Mouse (Mus musculus): Measurements from ENCODE around the gene Fmo2. TPM values are rescaled to one million over a fixed set of nuclear protein-coding genes. Genes with fewer than 3 reads are reported as not detected.

The Fmo2 gene
- polyA plus RNA-seq (2015; fragmentation: Illumina TruSeq; extraction: RNeasy Lipid Tissue Mini Kit (QIAGEN cat#74804); ENCODE audit: low read depth, low replicate concordance): 1.1 TPM

DNA sequence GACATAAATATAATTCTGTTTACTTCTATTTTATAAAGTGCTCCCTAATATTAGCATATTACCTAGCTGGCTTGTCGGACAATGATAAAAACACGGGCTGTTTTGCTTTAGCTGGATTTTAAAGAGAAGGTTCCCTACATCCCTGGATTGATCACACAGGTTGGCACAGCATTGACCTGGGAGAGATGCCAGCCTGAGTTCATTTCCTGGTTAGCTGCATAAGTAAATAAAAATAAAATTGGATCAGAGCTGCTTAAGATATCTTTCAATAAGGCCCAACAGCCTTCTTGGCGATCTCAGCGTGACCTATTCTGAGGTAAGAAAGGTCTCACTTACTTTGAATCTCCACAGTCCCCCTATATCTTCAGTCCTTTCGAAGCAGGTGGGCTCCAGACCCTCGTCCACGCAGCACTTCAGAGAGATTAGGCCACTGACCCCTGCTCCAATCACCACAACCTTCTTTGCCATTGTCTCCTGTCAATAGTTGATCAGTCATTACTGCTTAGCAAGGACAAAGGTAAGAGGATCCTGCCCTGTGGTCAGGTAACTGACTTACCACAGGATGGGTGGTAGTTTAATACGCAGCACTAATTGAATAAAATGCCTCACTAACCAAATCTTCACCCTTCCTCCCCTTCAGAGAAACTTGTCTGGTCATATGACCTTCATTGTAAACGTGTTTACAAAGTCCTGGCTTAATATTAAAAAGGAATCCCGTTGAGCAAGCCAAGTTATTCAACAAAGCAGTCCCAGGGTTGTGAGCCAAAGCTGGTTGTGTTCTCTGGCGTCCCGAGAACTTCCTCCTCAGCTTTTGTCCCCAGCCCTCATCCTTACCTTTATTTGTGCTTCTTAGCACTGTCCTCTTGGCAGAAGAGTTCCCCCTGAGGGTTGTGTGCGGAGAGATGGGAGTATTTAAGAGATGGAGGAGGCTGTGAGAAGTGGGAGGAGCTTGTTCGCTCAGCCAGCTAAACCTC is at the start of gene Fmo2:
Gene Fmo2 (minus strand): TSS at position 889 of the 974 bp plus-strand sequence.

DNA sequence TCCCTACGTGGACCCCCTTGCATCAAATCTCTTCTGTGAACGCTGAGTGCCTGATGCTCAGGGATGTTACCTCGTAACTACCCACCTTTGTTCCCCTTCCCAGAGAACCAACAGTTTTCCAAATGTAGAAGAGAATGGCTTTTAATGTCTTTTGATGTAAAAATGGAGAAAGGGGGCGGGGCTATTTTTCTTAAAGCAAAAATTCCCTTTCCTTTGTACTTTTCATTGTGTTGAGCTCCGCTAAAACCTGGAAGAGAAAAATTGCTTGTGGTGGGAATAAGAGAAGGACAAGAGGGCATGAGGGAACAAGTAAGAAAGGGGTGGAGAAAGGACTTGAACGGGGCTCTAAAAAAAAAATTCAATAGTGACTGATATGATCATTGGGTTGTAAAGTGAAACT is 38.9 kb upstream of the Fmo2 start, which contains the start of gene Fmo6:
Gene Fmo6 (minus strand): TSS at position 101 of the 400 bp plus-strand sequence.

DNA sequence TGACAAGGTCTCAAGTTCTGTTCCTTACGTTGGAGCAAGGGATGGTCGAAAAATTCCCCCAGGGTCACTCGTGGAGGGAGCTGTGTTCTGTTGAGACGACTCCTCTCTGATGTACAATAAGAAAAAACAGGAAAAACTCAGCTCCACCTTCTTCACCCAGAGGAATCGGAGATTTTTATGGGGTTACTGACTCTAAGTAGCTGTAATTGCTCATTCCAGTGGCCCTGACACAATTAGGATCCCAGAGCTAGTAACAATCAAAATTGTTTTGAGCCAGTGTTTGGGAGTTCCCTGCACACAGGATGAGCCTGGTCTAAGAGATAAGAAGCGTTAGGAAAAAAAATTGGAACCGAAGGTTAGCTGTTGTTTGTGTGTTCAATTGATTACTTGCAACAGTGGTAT is 32.2 kb downstream of the Fmo2 start, which contains the start of gene Fmo1:
Gene Fmo1 (minus strand): TSS at position 331 of the 402 bp plus-strand sequence.

Other genes starting within 250 kb of the Fmo2 start
- not detected for gene Myocos, start 240.5 kb downstream of the Fmo2 start, polyA plus RNA-seq (2015; fragmentation: Illumina TruSeq; extraction: RNeasy Lipid Tissue Mini Kit (QIAGEN cat#74804); ENCODE audit: low read depth, low replicate concordance)
- 51.7 TPM for gene Prrc2c, start 158.2 kb downstream of the Fmo2 start, polyA plus RNA-seq (2015; fragmentation: Illumina TruSeq; extraction: RNeasy Lipid Tissue Mini Kit (QIAGEN cat#74804); ENCODE audit: low read depth, low replicate concordance)
- not detected for gene Fmo4, start 84.8 kb downstream of the Fmo2 start, polyA plus RNA-seq (2015; fragmentation: Illumina TruSeq; extraction: RNeasy Lipid Tissue Mini Kit (QIAGEN cat#74804); ENCODE audit: low read depth, low replicate concordance)
- 9.8 TPM for gene Fmo1, start 32.1 kb downstream of the Fmo2 start, polyA plus RNA-seq (2015; fragmentation: Illumina TruSeq; extraction: RNeasy Lipid Tissue Mini Kit (QIAGEN cat#74804); ENCODE audit: low read depth, low replicate concordance)
- not detected for gene Fmo6, start 38.8 kb upstream of the Fmo2 start, polyA plus RNA-seq (2015; fragmentation: Illumina TruSeq; extraction: RNeasy Lipid Tissue Mini Kit (QIAGEN cat#74804); ENCODE audit: low read depth, low replicate concordance)
- gene Fmo3, start 85.8 kb upstream of the Fmo2 start, polyA plus RNA-seq (2015; fragmentation: Illumina TruSeq; extraction: RNeasy Lipid Tissue Mini Kit (QIAGEN cat#74804); ENCODE audit: low read depth, low replicate concordance): not detected
- gene Mroh9, start 186.9 kb upstream of the Fmo2 start, polyA plus RNA-seq (2015; fragmentation: Illumina TruSeq; extraction: RNeasy Lipid Tissue Mini Kit (QIAGEN cat#74804); ENCODE audit: low read depth, low replicate concordance): not detected